Mouse (Mus musculus): Measurements from ENCODE around the gene R3hdm4. TPM values are rescaled to one million over a fixed set of nuclear protein-coding genes. Genes with fewer than 3 reads are reported as not detected.
"Not testable (repeated sequence)": the region's sequence is repeated elsewhere in the genome, so short reads cannot be mapped to it uniquely, and the experiment has no call there.

The R3hdm4 gene
- total RNA-seq (2015; ENCODE audit: low replicate concordance) (42.8 and 46.1 TPM in 2 replicates), total RNA-seq (2017; ENCODE audit: low replicate concordance) (25.0 and 28.3 TPM in 2 replicates)

DNA sequence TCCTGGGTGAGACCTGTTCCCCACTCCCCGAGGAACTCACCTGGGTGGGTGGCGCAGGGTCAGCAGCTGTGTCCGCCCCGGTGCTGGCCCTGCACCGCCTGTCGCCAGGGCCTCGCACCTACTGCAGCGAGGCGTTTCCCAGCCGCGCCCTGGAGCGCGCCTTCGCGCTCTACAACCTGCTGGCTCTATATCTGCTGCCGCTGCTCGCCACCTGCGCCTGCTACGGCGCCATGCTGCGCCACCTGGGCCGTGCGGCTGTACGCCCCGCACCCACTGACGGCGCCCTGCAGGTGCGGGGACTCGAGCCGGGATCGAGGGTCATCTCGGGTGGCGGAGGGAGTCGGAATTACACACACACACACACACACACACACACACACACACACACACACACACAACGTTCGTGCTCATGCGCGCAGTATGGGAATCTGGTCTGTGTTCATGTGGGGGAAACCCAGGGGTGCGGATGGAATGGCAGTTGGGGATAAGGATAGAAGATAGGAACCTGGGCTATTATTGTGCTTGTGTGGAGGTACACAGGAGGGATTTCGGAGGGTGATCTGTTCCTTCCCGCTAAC is at the start of gene R3hdm4:
Gene R3hdm4, minus strand, starts transcription at position 251 of the 578 bp plus-strand sequence.
- no peak for ATAC-seq (replicated peaks; ENCODE audit: low FRiP score, poor library complexity, severe bottlenecking)

DNA sequence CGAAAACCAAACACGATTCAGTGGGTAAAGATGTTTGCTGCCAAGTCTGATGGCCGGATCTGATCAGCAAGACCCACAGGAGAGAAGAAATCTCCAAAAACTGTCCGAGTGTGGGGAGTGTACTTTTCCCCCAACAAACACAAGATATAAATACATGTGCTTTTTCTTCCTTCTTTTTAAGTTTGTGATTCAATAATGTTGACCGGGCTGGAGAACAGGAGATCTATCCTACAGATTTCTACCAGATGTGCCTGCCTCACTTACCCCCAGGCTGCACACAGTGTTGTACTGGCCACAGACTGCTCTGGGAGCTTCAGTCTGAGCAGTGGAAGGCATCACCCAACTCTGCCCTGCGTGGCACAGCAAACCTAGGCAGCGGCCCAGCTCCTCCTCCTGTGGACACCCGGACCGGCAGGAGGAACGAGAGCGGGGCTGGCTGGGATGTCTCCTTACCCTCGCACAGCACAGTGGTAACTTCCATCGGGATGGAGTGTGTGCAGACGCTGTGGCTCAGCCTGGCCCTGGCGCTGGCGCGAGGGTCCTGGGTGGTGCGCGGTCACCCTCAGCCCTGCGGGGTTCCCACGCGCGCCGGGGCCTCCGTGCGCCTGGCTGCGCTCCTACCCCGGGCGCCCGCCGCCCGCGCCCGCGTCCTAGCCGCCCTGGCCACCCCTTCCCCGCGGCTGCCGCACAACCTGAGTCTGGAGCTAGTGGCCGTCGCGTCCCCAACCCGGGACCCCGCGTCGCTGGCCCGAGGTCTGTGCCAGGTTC is 49.6 kb upstream of the R3hdm4 start, which contains the start of gene Grin3b:
Gene Grin3b, plus strand, starts transcription at position 301 of the 768 bp plus-strand sequence.
- ATAC-seq (replicated peaks; ENCODE audit: low FRiP score, poor library complexity, severe bottlenecking) = no peak

DNA sequence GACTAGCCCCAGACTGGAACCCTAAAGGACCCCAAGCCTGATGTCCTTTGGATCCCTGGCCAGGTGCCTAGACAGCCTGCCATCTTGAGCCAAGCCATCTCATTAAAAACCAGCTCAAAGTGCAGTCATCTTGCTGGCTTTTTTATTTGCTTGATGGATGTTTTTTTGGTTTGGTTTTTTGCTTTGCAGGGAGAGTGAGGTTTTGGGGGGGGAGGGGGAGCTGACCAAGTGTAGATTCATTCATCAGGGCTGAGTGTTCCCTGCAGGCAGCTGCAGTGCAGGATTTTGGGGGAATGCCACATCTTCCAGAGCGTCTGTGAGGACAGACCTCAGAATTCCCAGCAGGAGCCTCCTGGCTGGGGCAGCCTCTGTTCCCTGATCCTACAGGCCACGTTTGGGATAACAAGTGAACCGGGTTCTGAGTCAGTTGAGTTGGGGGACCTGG is 48.1 kb upstream of the R3hdm4 start:
- no peak for ATAC-seq (replicated peaks; ENCODE audit: low FRiP score, poor library complexity, severe bottlenecking)

DNA sequence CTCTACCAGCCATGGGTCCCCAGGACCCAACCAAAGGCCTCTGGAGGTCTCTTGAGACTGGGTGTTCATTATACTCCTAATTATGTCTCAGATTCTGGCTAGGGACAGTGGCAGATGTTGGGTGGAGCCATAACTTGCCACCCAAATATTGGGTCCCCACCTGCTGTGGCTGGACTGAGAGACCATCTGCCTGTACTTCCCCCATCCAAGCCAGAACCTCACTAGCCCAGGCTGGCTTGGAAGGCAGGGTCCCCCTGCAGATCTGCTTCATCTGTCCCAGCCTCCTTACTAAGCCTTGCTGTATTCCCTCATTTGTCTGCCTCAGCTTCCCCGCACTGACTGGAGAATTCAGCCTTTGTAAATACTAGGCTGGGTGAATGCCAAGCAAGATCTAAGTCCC is 47.2 kb upstream of the R3hdm4 start:
- ATAC-seq (replicated peaks; ENCODE audit: low FRiP score, poor library complexity, severe bottlenecking) = no peak

DNA sequence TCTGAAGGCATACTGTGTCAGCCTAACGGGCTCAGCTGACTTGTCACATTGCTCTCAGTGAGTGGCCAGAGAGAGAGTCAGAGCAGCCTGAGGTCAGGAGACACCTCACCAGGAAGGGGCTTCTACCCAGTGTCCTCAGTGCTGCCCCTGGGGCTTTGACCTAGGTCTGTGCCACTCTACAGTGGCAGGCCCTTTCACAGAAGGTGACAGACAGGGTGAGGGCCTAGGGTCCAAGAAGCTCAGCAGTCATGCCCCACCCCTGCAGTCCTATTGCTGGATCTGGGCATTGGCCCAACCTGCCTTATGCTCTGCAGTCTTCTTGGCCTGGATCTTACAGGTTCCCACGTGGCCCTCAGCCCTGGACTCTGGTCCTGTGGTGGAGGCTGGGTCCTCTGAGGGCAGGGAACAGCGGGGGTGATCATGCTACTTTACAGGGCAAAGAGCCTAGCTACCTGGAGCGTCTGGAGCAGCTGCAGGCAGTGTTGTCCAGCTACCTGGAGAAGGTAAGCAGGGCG is 45.9 kb upstream of the R3hdm4 start:
- no peak for ATAC-seq (replicated peaks; ENCODE audit: low FRiP score, poor library complexity, severe bottlenecking)

DNA sequence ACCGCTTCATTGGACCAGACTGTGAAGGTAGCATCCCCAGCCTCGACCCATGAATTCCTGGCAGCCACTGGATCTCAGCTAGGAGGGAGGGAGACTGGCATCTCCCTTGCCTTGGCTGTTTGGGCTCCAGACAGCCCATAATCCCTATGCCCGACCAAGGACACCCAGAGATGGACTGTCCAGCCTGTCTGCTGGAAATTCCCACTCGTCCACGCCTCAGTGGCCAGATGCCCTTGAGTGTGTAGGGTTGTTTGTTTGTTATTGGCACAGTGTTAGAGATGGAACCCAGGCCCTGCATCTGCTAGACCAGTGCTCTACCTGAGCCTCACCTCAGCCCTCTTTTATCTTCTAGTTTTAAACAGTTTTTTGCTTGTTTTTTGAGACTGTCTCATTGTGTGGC is 44.3 kb upstream of the R3hdm4 start:
- ATAC-seq (replicated peaks; ENCODE audit: low FRiP score, poor library complexity, severe bottlenecking) = no peak

DNA sequence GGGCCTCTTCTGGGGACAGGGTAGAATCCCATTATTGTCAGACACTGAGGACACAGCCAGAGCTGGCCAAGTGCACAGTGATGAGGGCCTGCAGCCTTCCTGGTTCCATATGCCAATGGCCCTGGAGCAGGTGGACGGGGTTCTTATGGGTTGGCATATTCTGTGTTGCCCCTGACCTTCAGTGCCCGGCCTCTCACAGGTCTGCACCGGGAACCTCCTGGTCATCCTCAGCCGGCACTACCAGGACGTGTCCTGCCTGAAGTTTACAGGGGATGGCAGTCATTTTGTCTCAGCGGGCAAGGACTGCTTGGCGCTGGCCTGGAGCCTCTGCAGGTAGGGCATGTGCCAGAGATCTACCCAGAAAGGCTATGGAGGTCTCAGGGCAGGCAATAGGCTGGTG is 43.7 kb upstream of the R3hdm4 start:
- no peak for ATAC-seq (replicated peaks; ENCODE audit: low FRiP score, poor library complexity, severe bottlenecking)

DNA sequence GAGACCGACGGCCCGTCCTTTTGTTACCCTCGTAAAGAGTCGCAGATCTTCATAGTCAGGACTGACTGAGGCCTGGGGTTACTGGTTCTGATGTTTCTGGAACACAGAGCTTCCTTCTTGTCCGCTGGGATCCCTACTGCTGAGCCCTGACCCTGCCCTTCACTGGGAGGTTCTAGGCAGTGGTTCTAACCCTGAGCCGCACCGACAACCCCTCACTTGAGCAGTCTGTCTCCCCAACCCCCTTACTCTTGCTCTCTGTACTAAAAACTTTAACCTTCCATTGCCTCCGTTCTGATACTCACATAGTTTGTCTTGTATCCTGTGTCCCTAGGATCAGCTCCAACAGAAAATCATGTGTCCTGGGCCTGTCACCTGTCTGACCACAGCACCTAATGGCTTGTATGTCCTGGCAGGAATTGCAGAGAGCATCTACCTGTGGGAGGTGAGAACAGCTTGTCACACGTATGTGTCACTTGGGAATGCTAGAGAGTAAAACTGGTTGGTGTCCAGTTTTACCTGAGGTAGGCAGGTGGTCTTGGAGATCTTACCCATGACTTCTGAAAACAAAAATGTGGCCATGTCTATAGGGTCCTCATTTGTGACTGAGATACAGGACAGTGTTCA is 39.8 kb upstream of the R3hdm4 start:
- ATAC-seq (replicated peaks; ENCODE audit: low FRiP score, poor library complexity, severe bottlenecking) = no peak

DNA sequence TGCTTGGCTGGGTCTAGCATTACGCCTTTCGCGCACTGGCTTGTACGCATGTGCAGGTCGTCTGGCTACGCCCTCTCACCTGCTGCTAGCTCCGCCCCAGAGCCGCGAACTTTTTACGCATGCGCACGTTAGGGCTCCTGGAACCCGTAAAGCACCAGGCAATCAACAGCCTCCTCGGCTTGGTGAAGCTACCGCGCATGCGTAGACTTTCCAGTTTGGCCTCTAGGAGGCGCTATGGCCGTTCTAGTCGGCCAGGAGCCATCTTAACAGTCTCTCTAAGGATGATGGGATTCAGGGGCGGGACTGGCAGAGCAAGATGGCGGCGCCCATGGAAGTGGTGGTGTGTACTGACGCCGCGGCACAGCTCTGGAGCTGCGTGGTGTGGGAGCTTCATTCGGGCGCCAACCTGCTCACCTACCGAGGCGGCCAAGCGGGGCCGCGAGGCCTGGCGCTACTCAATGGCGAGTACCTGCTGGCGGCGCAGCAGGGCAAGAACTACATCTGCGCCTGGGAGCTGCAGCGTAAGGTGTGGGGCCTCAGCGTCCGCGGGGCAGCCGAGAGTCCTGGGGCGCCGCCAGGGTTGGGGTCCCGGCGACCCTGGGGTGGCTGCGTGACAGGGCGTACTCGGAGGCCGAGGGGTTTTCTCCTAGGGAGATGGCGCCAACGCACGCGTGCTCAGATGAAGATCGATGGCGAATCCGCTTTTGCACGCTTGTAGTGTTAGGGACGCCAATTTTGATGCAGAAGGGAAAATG is 39.0 kb upstream of the R3hdm4 start, which contains the start of gene Wdr18:
Gene Wdr18, plus strand, starts transcription at position 306 of the 755 bp plus-strand sequence.
- peak; percentile 90 for ATAC-seq (replicated peaks; ENCODE audit: low FRiP score, poor library complexity, severe bottlenecking)

DNA sequence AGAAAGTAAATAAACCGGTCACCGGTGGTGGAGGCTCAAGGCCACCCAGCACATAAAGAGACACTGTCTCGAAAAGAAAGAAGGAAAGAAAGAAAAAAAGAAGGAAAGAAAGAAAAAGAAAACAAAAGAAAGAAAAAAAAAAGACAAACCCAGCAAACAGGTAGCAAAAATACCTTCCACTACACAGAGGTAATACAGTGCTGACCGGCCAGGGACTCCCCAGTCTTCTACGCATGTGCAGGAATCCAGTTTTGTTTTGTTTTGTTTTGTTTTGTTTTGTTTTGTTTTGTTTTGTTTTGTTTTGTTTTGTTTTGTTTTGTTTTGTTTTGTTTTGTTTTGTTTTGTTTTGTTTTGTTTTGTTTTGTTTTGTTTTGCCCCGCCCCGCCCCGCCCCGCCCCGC is 38.4 kb upstream of the R3hdm4 start:
- ATAC-seq (replicated peaks; ENCODE audit: low FRiP score, poor library complexity, severe bottlenecking) = not testable (repeated sequence)

DNA sequence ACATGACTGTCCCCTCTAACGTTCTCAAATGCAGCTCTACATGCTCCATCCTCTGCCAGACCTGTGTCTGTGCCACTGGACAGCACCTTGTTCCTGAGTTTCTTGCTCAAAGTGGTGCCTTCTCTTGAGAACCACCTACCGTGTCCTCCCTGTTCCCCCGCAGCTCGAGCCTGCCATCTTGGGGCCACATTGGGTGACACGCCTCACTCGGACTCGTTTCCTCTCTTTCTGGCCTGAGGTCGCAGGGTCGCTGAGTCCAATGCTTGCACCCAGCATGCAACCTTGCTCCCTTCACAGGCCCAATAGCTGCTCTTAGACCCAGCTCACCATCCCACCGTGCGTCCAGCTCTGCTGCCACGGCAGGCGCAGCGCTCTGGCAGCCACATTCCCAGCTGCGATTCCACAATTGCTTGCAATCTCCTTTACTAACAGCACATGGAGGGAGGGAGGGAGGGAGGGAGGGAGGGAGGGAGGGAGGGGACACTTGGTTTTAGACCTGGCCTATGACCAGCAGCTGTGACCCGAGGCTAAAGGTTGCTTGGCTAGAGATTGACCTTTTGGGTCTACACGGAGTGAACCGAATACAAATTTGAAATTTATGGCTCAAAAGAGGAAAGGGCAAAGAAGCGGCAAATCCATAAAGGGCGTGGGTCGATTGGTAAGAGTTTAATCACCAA is 37.3 kb upstream of the R3hdm4 start:
- ATAC-seq (replicated peaks; ENCODE audit: low FRiP score, poor library complexity, severe bottlenecking) = peak; percentile 39

DNA sequence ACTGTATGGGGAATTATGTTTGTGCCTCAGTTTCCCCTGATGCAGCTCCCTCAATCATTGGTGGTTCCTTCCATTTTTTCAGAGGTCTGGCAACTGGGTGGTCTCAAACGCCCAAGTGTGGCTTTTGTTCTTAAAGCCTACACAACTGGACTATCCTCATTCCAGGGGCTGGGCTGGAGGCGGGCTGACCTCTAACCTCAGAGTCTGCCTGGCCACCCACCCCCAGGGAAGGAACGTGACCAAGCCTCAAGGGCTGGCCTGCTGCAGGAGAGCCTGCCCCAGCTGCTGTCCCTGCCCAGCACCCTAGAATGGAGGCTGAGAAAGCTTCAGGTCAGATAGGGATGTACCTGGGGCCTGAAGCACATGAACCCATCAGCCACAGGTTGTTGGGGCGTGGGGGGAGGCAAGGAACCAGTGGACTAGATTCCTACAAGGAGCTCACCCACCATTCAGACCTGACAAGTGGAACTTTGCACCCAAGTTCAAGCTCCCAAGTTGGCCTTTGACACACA is 35.7 kb upstream of the R3hdm4 start:
- ATAC-seq (replicated peaks; ENCODE audit: low FRiP score, poor library complexity, severe bottlenecking) = no peak

DNA sequence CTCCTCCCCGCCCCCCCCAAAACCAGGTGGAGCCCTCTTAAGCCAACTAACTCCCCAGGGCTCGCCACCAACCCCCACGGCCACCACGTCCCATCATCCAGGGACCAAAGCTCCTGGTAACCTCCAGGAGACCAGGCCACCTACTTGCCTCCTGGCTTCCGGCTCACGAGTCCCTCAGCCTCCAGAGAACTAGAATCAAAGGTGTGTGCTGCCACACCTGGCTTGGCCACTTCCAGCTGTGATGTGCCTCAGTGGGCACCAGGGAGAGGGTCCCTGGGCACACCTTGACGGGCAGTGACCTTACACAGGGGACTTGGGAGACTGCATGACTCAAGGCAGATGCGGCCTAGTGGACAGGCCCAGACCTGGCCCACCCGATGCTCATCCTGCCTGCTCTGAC is 34.7 kb upstream of the R3hdm4 start:
- no peak for ATAC-seq (replicated peaks; ENCODE audit: low FRiP score, poor library complexity, severe bottlenecking)

DNA sequence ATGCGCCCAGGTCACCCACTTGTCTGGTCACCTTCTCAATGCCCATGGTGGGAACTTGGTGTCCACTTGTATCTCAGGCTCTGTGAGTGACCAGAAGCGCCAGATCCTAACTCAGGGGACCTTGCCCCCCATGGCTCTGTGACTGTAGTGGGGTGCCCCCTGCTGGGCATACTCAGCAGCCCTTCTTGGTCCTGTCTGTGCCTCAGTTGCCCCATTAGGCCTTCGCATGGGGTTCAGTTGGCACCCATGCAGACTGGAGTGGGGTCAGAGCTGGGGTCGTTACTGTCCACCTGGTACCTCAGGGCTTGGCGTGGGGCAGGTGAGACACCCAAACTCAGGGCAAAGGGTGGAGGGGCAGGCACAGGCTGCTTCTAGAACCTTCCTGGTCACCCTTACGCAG is 32.9 kb upstream of the R3hdm4 start:
- 0 out of 2 replicates have a peak, but pooled peaks have one; percentile 28 for ATAC-seq (replicated peaks; ENCODE audit: low FRiP score, poor library complexity, severe bottlenecking)

DNA sequence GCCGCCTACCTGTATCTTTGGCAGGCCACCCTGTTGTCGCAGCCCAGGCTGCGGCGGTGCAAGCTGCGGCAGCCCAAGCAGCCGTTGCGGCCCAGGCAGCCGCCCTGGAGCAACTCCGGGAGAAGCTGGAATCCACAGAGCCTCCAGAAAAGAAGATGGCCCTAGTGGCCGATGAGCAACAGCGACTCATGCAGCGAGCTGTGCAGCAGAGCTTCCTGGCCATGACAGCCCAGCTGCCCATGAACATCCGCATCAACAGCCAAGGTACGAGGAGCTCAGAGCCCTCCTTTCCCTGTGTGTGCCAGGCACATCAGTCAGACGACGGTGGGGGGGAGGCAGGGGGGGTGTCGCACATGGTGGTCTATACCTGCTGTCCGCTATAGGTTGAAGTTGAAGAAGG is 29.7 kb upstream of the R3hdm4 start:
- no peak for ATAC-seq (replicated peaks; ENCODE audit: low FRiP score, poor library complexity, severe bottlenecking)

DNA sequence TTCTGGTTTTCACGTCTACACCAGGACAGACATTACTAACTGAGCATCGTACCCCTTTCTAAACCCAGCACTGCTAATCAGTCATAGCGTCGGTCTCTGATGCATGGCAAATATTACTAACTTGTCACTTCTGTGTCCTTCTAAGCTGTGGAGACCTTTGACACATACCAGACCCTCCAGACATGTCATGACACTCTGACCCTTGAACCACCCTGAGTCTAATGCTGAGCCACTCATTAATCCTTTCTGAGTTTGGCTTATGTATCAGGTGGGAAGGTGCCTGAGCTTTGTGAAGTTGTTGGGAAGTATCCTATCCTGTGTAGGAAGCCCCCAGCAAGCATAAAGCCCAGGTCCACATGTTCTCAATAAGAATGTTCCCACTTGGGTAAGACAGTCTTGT is 28.9 kb upstream of the R3hdm4 start:
- ATAC-seq (replicated peaks; ENCODE audit: low FRiP score, poor library complexity, severe bottlenecking) = no peak

DNA sequence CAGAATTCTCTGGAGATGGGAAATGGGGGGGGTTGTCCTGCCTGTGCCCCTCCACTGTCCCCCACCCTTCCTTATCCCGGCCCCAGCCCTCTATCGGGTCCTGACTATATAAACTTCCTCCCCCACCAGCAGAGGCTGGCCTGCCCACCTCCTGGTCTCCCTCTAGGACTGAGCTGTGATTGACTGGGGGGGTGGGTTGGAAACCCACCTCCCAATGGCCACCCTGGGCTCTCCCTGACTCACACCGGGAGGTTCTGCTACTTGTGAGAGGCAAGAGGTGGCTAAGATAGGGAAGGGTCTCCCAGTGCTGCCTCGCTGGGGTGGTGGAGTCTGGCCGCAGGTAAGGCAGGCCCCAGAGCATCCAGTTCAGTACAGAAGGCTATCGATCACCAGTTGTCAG is 26.5 kb upstream of the R3hdm4 start:
- ATAC-seq (replicated peaks; ENCODE audit: low FRiP score, poor library complexity, severe bottlenecking) = no peak

DNA sequence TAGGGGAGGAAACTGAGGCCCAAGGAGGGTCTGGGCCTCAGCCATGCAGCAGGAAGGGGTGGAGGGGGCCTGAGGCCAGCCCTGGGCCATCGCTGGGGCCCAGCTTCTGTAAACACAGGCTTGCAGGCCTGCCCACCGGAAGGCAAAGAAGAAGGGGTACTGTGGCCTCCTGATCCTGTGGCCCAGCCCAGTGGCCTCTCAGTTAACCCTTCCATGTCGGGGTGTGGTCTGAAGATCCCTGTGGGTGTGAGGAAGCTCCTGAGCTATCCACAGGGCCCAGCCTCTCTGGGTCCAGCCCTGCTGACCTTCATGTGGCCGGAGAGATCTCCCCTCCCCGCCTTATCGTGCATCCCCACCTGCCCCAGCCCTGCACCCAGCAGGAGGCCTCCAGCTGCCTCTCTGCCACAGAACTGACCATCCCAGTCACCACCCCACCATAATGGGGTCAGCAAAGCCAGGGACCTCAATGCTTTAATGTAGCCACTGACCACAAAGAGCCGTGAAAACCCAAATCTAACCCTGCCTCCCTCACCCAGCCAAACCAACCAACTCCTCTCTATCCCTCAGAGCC is 25.8 kb upstream of the R3hdm4 start:
- ATAC-seq (replicated peaks; ENCODE audit: low FRiP score, poor library complexity, severe bottlenecking) = no peak
